Mouse (Mus musculus): ENCODE data around the gene Lrsam1. TPM values are rescaled to one million over a fixed set of nuclear protein-coding genes. Genes with fewer than 3 reads are reported as not detected.

Lrsam1 gene
- polyA plus RNA-seq, 1 experiment from 2014 or later: 14.4 TPM

DNA sequence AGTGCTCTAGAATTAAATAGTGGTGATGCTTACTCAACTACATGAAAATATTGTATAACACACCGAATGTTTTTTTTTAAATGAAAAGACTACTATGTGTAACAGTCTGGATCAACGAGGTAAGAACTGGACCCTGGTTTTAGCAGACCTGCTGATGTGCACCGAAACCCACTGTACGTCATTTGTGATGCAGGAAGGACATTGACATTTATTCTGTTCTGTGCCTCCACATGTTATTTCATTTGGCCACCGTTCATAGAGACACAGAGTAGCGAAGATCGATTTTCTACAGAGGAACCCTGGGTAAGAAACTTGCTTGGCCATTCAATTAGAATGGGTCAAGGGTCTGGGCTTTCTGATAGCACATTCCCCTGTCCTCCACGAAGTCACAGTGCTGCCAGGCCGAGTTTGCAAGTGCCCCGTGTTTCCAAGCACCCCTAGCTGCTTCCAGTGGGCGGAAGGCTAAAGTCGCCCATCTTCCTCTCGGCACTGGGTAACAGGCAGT lies 4.8 kb upstream of the Lrsam1 start:
- peaks cover 26% of the 10 kb centered on the region for H3K36me3 ChIP-seq
- peak overlapping the region; percentile 88 for H3K27ac ChIP-seq
- ATAC-seq (ENCODE audit: insufficient number of reproducible peaks, insufficient read depth, low FRiP score, low TSS enrichment): no peak
- WGBS: 9% methylated on average over 13 of the region's 13 CpGs
- peak overlapping the region; percentile 67 for H3K9ac ChIP-seq
- peak overlapping the region; percentile 81 for H3K4me2 ChIP-seq (replicated peaks)
- H3K4me1 ChIP-seq: peaks cover 32% of the 10 kb centered on the region
- peak overlapping the region; percentile 49 for H3K4me3 ChIP-seq
- no peaks in the 10 kb centered on the region for H3K9me3 ChIP-seq
- no peaks in the 10 kb centered on the region for H3K27me3 ChIP-seq

DNA sequence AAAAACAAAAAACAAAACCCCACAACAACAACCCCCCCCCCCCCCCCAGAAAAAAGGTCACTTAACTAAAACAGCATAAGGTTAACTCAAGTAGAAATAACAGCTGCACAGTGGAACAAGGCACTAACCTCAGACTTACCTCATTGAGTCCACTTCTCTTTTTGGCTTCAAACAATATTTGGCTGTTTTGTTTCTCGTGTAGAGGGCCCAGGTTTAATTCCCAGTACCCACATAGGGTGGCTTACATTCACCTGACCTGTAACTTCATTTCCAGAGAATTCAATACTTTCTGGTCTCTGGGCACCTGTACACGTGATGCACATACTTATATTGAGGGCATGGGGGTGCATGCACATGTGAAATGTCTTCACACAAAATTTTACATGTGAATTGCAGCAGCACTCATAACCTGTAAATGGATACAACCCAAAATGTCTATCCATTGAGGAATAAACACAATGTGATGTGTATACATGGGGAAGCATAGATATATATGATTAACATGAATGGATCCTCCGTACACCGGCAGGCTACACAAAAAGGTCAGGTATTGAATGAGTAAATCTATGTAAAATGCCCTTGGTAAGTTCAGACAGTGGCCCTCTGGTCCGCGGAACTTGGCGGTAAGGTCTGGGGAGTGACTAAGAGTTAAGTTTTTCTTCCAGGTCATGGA lies 4.2 kb upstream of the Lrsam1 start:
- no peak overlapping the region for H3K27ac ChIP-seq
- no peaks in the 10 kb centered on the region for H3K9me3 ChIP-seq
- no peak overlapping the region; the same call in 1 of the 2 replicates for H3K9ac ChIP-seq
- 14% methylated on average over 7 of the region's 7 CpGs for WGBS
- H3K4me2 ChIP-seq (replicated peaks): peak overlapping the region; percentile 81
- H3K36me3 ChIP-seq: peaks cover 26% of the 10 kb centered on the region
- no peak overlapping the region; the same call in 1 of the 2 replicates for H3K4me3 ChIP-seq
- ATAC-seq (ENCODE audit: insufficient number of reproducible peaks, insufficient read depth, low FRiP score, low TSS enrichment): no peak
- H3K27me3 ChIP-seq: no peaks in the 10 kb centered on the region
- H3K4me1 ChIP-seq: peaks cover 38% of the 10 kb centered on the region

DNA sequence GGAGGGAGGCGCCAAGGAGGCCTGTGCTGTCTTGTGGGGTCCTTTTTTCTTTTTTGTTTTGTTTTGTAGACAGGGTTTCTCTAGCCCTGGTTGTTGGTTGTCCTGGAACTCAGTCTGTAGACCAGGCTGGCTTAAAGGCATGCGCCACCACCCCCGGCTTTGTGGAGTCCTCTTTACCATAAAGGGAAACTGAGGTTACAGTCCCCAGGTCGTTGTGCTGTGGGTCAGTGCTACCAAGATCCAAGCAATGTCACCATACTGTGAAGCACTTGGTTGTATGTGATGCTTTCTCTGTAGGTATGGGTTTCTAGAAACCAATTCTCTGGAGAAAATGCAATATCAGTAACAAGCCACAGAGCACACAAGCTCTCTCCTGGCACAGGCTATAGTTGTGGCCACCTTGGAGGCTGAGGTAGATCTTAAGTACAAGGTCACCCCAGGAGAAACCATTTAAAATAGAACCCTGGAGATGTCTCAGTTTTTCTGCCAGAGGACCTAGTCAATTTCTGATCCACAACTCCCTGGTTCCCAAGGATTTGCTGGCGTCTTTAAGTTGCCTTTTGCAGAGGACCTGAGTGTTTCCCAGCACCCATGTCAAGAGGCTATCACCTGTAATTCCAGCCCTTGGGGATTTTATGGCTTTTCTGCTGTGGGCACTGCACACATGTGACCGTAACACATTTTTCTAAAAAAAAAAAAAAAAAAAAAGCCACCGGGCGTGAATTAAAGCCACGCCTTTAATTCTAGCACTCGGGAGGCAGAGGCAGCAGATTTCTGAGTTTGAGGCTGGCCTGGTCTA lies 3.4 kb upstream of the Lrsam1 start:
- Histone ChIP-seq H3K9me3 (no peaks in the 10 kb centered on the region), H3K27ac (peak overlapping the region; percentile 36; the same call in 1 of the 2 replicates), H3K4me1 (peaks cover 42% of the 10 kb centered on the region), H3K27me3 (no peaks in the 10 kb centered on the region), H3K9ac (0 out of 2 replicates have a peak overlapping the region, but pooled peaks have one; percentile 1), H3K4me3 (no peak overlapping the region), H3K4me2 (replicated peaks) (no peak overlapping the region), H3K36me3 (peaks cover 26% of the 10 kb centered on the region)
- 34% methylated on average over 10 of the region's 10 CpGs for WGBS
- ATAC-seq (ENCODE audit: insufficient number of reproducible peaks, insufficient read depth, low FRiP score, low TSS enrichment): no peak

DNA sequence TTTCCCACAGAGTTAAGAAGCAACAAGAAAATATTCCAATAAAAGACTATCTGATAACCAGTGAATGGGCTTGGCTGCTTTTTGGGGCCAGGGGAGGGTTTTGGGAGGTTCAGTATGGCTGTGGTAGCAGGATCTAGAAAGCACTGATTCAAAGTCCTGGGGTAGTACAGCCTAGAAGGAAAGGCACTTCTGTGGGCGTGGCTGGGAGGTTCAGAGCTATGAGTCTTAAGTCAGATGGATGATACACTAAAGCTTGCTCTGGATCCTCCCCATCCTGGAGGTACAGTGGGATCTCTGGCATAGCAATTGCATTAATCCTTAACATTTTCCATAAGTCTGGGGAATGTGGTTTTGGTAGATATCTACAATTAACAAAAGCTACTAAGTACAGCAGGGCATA lies 2.6 kb upstream of the Lrsam1 start:
- peaks cover 26% of the 10 kb centered on the region for H3K36me3 ChIP-seq
- H3K9ac ChIP-seq: peak overlapping the region; percentile 92; the same call in 1 of the 2 replicates
- no peak overlapping the region for H3K27ac ChIP-seq
- no peaks in the 10 kb centered on the region for H3K27me3 ChIP-seq
- no peaks in the 10 kb centered on the region for H3K9me3 ChIP-seq
- 69% methylated on average over 1 of the region's 1 CpGs for WGBS
- no peak overlapping the region for H3K4me3 ChIP-seq
- H3K4me1 ChIP-seq: peaks cover 42% of the 10 kb centered on the region
- peak overlapping the region; percentile 78; the same call in 1 of the 2 replicates for H3K4me2 ChIP-seq (replicated peaks)
- ATAC-seq (ENCODE audit: insufficient number of reproducible peaks, insufficient read depth, low FRiP score, low TSS enrichment): no peak

DNA sequence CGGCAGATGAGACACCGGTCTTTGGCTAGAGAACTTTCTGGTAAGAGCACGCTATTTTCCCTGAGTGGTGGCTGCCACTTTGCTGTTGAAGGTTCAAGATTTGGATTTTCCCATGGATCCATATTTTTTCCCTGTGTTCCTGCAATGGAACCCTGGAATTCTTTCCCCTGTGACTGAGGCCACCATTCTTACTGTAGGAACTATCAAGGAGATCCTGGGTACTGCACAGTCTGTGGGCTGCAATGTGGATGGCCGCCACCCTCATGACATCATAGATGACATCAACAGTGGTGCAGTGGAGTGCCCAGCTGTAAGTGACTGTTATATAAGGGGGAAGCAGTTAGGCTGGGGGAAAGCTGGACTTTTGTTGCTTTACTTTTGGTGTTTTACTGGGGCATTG lies 2.1 kb upstream of the Lrsam1 start:
- Histone ChIP-seq H3K27me3 (no peaks in the 10 kb centered on the region), H3K4me1 (peaks cover 42% of the 10 kb centered on the region), H3K36me3 (peaks cover 26% of the 10 kb centered on the region), H3K27ac (no peak overlapping the region), H3K4me2 (replicated peaks) (peak overlapping the region; percentile 78), H3K9me3 (no peaks in the 10 kb centered on the region), H3K4me3 (peak overlapping the region; percentile 87), H3K9ac (peak overlapping the region; percentile 92; the same call in 1 of the 2 replicates)
- 71% methylated on average over 4 of the region's 4 CpGs for WGBS
- no peak for ATAC-seq (ENCODE audit: insufficient number of reproducible peaks, insufficient read depth, low FRiP score, low TSS enrichment)

DNA sequence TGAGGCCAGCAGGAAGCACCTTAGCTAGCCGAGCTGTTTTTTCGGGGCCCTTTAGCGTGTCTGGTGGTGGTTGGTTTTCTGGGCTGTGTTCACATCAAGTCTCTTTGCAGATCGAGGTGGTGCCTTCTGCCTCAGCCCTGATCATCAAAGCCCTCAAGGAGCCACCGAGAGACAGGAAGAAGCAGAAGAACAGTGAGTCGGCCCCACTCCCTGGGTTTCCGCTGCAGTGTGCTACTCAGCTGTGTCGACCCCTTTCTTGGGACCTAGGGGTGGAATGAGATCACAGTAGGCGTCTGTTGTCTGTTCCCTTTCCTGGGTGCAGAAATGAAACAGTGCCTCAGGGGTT lies 1.4 kb upstream of the Lrsam1 start:
- Histone ChIP-seq H3K9me3 (no peaks in the 10 kb centered on the region), H3K36me3 (peaks cover 26% of the 10 kb centered on the region), H3K9ac (peak overlapping the region; percentile 92), H3K4me3 (peak overlapping the region; percentile 87), H3K27me3 (no peaks in the 10 kb centered on the region), H3K4me2 (replicated peaks) (peak overlapping the region; percentile 78), H3K4me1 (peaks cover 41% of the 10 kb centered on the region), H3K27ac (peak overlapping the region; percentile 92)
- WGBS: 7% methylated on average over 9 of the region's 9 CpGs
- no peak for ATAC-seq (ENCODE audit: insufficient number of reproducible peaks, insufficient read depth, low FRiP score, low TSS enrichment)

DNA sequence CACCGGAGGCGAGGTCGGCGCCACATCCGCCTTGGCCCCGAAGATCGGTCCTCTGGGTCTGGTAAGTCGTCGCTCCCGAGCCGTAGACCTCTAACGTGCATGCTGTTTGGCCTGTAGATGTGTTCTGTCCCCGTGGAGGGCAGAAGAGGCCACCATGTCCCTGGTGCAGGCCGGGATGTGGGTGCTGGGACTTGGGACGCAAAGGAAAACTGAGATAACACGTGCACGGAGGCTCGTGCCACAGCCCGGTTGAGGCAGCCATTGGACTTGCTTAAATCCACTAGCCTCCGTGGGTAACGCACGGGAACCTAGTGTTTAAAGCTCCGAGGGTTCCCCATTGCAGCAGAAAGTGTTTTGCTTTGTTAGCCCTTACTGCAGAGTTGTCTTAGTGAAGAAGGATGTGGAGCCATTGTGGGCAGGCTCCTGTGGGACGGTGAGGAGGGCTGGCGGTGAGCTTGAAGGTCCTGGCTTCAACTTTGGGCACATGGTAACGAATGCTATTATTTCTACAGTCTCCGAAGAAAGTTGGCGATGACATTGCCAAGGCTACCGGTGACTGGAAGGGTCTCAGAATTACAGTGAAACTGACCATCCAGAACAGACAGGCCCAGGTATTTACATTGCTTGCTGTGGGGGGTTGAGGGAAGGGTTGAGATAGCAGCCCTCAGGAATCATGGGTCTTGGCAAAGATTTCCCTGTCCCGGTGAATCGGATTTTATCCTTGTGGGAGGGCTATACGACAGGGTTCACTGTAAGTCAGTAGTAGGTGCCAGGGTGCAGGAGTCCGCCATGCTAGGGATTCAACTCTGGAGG lies 854 bp upstream of the Lrsam1 start:
- H3K4me2 ChIP-seq (replicated peaks): peak overlapping the region; percentile 78
- H3K27ac ChIP-seq: peak overlapping the region; percentile 92
- peak overlapping the region; percentile 92 for H3K9ac ChIP-seq
- no peaks in the 10 kb centered on the region for H3K9me3 ChIP-seq
- no peak for ATAC-seq (ENCODE audit: insufficient number of reproducible peaks, insufficient read depth, low FRiP score, low TSS enrichment)
- H3K4me1 ChIP-seq: peaks cover 37% of the 10 kb centered on the region
- H3K4me3 ChIP-seq: peak overlapping the region; percentile 87
- H3K36me3 ChIP-seq: peaks cover 29% of the 10 kb centered on the region
- WGBS: under 1% methylated on average over 33 of the region's 33 CpGs
- no peaks in the 10 kb centered on the region for H3K27me3 ChIP-seq

DNA sequence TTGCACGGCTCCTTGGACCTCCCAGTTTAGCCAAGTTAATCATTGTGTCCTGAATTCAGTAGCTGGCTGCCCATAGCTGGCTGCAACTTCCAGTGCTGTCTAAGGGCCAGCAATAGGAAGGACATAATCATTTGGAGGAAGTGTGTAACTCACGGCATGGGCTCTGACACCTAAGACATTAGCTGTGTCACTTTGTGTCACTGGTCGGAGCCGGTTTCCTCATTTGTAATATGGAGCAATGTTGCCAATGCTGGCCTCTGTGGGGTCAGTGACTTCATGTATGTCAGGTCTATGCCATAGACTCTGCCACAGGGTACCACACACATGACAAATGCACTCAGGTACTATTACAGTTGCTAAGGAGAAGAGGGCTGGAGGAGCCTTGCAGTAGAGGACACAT lies 1.1 kb downstream of the Lrsam1 start:
- ATAC-seq (ENCODE audit: insufficient number of reproducible peaks, insufficient read depth, low FRiP score, low TSS enrichment): no peak

DNA sequence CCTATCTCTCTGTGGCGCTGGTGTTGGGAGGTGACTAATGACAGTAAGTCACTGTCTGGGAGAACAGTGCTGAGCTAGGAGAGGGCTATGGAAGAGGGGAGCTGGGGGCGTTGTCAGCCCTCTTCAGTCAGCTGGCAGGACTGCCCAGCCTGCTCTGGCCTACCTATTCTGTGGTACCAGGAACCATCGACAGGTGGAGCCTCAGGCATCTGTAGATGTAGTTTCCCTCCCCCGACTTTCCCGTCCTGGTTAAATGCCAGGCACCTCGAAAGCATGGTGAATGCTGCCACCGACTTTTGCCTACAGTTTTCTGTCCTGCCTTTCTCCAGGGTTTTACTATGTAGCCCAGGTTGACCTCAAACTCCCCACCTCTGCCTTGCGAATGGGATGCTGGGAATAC lies 4.1 kb downstream of the Lrsam1 start:
- 64% methylated on average over 8 of the region's 8 CpGs for WGBS
- Histone ChIP-seq H3K4me2 (replicated peaks) (no peak overlapping the region), H3K27me3 (no peaks in the 10 kb centered on the region), H3K27ac (no peak overlapping the region), H3K9ac (no peak overlapping the region), H3K9me3 (no peaks in the 10 kb centered on the region), H3K4me3 (no peak overlapping the region), H3K36me3 (peaks cover 37% of the 10 kb centered on the region), H3K4me1 (peaks cover 10% of the 10 kb centered on the region)
- ATAC-seq (ENCODE audit: insufficient number of reproducible peaks, insufficient read depth, low FRiP score, low TSS enrichment): no peak

More for the DNA sequence above, 1.1 kb downstream of the Lrsam1 start:
- Histone ChIP-seq H3K4me1 (peaks cover 28% of the 10 kb centered on the region), H3K36me3 (peaks cover 42% of the 10 kb centered on the region), H3K4me2 (replicated peaks) (peak overlapping the region; percentile 78), H3K9me3 (no peaks in the 10 kb centered on the region), H3K9ac (peak overlapping the region; percentile 92), H3K4me3 (peak overlapping the region; percentile 87; the same call in 1 of the 2 replicates), H3K27ac (no peak overlapping the region), H3K27me3 (no peaks in the 10 kb centered on the region)
- 93% methylated on average over 4 of the region's 4 CpGs for WGBS

DNA sequence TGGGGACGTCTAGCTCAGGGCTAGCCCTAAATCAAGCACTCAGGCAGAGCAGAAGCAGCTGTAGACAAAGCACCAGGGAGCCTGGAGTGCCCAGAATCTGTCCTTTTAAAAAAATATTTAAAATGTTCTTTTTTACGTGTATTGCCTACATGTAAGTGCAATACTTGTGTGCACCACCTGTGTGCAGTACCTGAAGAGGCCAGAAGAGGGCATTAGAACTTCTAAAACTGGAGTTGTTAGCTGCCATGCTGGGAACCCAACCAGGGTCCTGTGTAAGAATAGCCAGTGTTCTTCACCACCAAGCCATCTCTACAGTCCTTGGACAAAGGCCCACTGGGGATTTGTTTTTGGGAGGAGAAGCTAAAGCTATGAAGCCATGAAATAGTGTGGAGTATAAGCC lies 6.8 kb downstream of the Lrsam1 start:
- no peak overlapping the region for H3K4me2 ChIP-seq (replicated peaks)
- no peaks in the 10 kb centered on the region for H3K4me1 ChIP-seq
- no peaks in the 10 kb centered on the region for H3K27me3 ChIP-seq
- H3K4me3 ChIP-seq: no peak overlapping the region
- ATAC-seq (ENCODE audit: insufficient number of reproducible peaks, insufficient read depth, low FRiP score, low TSS enrichment): no peak
- H3K9me3 ChIP-seq: no peaks in the 10 kb centered on the region
- 91% methylated on average over 2 of the region's 2 CpGs for WGBS
- no peak overlapping the region for H3K27ac ChIP-seq
- H3K9ac ChIP-seq: no peak overlapping the region
- peaks cover 50% of the 10 kb centered on the region for H3K36me3 ChIP-seq

DNA sequence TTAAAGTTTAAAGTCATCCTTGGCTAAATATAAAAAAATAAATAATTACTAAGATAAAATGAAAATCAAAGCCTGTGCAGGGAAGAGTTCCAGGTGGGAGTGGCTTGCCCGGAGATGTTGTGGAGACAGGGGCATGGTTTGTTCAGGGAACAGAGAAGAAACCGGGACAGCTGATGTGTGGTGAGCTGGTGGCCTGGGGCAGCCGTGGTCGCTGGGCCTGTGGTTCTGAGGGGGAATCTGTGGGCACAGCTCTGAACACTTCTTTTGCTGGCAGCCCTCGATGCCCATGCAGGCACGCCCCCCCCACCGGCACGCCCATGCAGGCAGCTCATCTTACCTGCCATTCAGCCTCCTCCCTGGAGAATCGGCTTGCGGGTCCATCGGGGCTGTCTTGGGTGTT lies 14.0 kb downstream of the Lrsam1 start:
- Histone ChIP-seq H3K27ac (no peak overlapping the region), H3K36me3 (peaks cover 44% of the 10 kb centered on the region), H3K4me1 (no peaks in the 10 kb centered on the region), H3K9me3 (no peaks in the 10 kb centered on the region), H3K27me3 (no peaks in the 10 kb centered on the region), H3K4me3 (no peak overlapping the region), H3K4me2 (replicated peaks) (no peak overlapping the region), H3K9ac (no peak overlapping the region)
- WGBS: 85% methylated on average over 11 of the region's 11 CpGs
- no peak for ATAC-seq (ENCODE audit: insufficient number of reproducible peaks, insufficient read depth, low FRiP score, low TSS enrichment)

All from embryonic facial prominence, embryonic 12.5 days (tissue).